Mouse (Mus musculus) erythroblast, embryonic 14.5 days (primary cell): Measurements from ENCODE around the gene Dhx58. TPM values are rescaled to one million over a fixed set of nuclear protein-coding genes. Genes with fewer than 3 reads are reported as not detected.
"Not testable (repeated sequence)": the region's sequence is repeated elsewhere in the genome, so short reads cannot be mapped to it uniquely, and the experiment has no call there.

Experiments used
- H3K27me3 ChIP-seq: 2 replicates; pipeline ENCODE4 v1.6.1; 2012; ENCODE audit warnings: inconsistent platforms; ENCODE audit not compliant: control insufficient read depth
- H3K36me3 ChIP-seq: 2 replicates; pipeline ENCODE4 v1.6.1; 2012; ENCODE audit warnings: mild to moderate bottlenecking, inconsistent platforms; ENCODE audit not compliant: control insufficient read depth
- H3K4me1 ChIP-seq: 2 replicates; pipeline ENCODE4 v1.6.1; 2012; ENCODE audit warnings: inconsistent platforms; ENCODE audit not compliant: control insufficient read depth
- H3K4me3 ChIP-seq: replicated peaks from 2 replicates; pipeline ENCODE3; 2012; ENCODE audit warnings: moderate library complexity, mild to moderate bottlenecking, inconsistent platforms
- H3K9me3 ChIP-seq: 2 replicates; pipeline ENCODE4 v1.6.1; 2012; ENCODE audit warnings: low read length, inconsistent platforms, mixed read lengths; ENCODE audit not compliant: control insufficient read depth
- GATA1 ChIP-seq: IDR thresholded peaks from 2 replicates; pipeline ENCODE4 v1.6.1; 2012; ENCODE audit warnings: low read length, inconsistent platforms, mixed read lengths
- TAL1 ChIP-seq: IDR thresholded peaks from 3 replicates; pipeline ENCODE4 v1.6.1; 2012; ENCODE audit warnings: low read length, inconsistent platforms, mixed read lengths
- polyA plus RNA-seq: library from polyadenylated mRNA; stranded (reverse); fragments of >175 nt; gene quantifications from 2 replicates; pipeline ENCODE4 v1.2.3, GENCODE M21; 2012

The Dhx58 gene
- polyA plus RNA-seq, 1 experiment, result 0.20 TPM

DNA sequence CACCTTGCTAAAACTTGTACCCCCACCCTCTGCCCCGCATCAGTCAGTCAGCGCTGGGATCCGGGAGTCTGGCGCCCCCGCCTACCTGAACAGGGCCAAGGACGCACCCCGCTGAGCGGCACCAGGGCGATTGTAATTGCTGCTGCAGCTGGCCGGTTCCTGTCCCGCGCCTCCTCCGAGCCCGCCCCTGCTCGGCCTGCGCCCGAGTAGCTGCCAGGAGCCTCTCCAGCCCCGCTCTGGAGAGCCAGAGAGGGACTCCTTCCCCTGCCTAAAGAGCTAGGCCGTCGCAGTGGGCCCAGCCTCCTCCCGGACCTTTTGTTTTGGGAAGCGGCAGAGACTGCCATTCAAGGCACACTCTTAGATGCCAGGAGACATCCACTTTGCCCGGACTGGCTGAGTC is 30.9 kb downstream of the Dhx58 start:
- Histone ChIP-seq H3K4me3 (no peak overlapping the region), H3K36me3 (no peaks in the 10 kb centered on the region), H3K9me3 (no peaks in the 10 kb centered on the region), H3K27me3 (peaks cover 33% of the 10 kb centered on the region), H3K4me1 (no peaks in the 10 kb centered on the region)
- TF ChIP-seq TAL1 (no peak), GATA1 (no peak)

- no peaks in the 10 kb centered on the region for H3K36me3 ChIP-seq
- no peak overlapping the region for H3K4me3 ChIP-seq
- no peaks in the 10 kb centered on the region for H3K9me3 ChIP-seq
- no peak for TF ChIP-seq GATA1
- TF ChIP-seq TAL1, result no peak
- H3K27me3 ChIP-seq, result peaks cover 30% of the 10 kb centered on the region
- H3K4me1 ChIP-seq, result no peaks in the 10 kb centered on the region
Observed at GRCm38 (mm10) chr11:100671956-100672355, 32.1 kb downstream of the Dhx58 start.

- Histone ChIP-seq H3K9me3 (no peaks in the 10 kb centered on the region), H3K36me3 (no peaks in the 10 kb centered on the region), H3K4me3 (no peak overlapping the region), H3K27me3 (peaks cover 27% of the 10 kb centered on the region), H3K4me1 (no peaks in the 10 kb centered on the region)
- TF ChIP-seq TAL1, result no peak
- TF ChIP-seq GATA1, result no peak
Observed at GRCm38 (mm10) chr11:100671049-100671448, 33.0 kb downstream of the Dhx58 start.

DNA sequence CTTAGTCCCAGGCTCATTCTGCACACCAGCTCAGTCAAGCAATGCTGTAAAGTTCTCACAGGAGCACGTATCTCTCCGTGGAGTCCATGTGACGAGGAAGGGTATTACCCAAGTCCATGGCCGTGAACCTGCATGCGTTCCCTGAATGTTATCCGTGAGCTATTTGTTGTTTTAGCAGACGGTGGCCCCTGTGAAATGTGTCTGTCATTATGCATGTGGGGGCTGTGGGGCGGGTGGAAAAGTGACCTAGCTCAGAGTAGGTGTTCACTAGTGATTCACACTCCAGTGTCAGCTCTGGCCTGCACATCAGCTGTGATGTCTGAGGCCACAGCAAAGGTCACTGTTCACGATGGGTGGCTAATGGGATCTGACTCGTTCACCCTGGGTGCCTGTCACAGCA is 44.3 kb downstream of the Dhx58 start:
- H3K4me3 ChIP-seq, result no peak overlapping the region
- no peaks in the 10 kb centered on the region for H3K36me3 ChIP-seq
- TF ChIP-seq GATA1 (no peak), TAL1 (no peak)
- no peaks in the 10 kb centered on the region for H3K9me3 ChIP-seq
- H3K4me1 ChIP-seq, result no peaks in the 10 kb centered on the region
- no peaks in the 10 kb centered on the region for H3K27me3 ChIP-seq

GRCm38 (mm10) chr11:100656458-100656857 is 47.6 kb downstream of the Dhx58 start:
- H3K4me3 ChIP-seq, result no peak overlapping the region
- no peaks in the 10 kb centered on the region for H3K9me3 ChIP-seq
- H3K4me1 ChIP-seq, result no peaks in the 10 kb centered on the region
- peaks cover 4% of the 10 kb centered on the region for H3K27me3 ChIP-seq
- no peaks in the 10 kb centered on the region for H3K36me3 ChIP-seq
- no peak for TF ChIP-seq GATA1
- no peak for TF ChIP-seq TAL1

DNA sequence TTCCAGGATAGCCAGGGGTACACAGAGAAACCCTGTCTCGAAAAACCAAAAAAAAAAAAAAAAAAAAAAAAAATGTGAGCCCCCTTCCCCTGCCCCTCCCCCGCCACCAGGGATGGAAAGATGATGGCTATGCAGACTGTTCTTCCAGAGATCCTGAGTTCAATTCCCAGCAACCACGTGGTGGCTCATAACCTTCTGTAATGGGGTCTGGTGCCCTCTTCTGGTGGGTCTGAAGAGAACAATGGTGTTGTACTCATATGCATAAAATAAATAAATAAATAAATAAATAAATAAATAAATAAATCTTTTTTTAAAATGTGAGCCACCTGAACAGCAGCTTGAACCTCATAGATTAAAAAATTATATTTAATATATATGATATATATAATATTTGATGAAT is 48.5 kb downstream of the Dhx58 start:
- not testable (repeated sequence) for H3K4me1 ChIP-seq, H3K9me3 ChIP-seq, H3K36me3 ChIP-seq, H3K4me3 ChIP-seq
- peaks cover 12% of the 10 kb centered on the region for H3K27me3 ChIP-seq

DNA sequence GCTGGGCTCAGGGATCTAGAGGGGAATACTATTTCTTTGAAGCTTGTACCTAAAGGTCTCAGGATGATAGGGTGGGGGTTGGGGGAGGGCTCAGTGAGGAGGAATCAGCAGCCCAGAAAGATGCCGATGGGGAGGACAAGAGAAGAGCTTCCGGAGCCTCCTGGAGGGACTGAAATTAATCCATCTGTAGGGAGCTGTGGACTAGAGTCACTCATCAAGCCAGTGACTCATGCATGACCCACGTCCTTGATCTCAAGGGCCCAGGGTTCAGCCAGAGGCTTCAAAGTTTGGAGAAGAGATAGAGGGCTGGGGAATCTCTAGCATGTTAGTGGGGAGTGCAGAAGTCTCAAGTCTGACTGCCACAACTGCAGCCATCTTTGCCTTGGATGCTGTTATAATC is 52.3 kb downstream of the Dhx58 start:
- H3K4me1 ChIP-seq, result no peaks in the 10 kb centered on the region
- no peak for TF ChIP-seq GATA1
- TF ChIP-seq TAL1, result no peak
- no peak overlapping the region for H3K4me3 ChIP-seq
- no peaks in the 10 kb centered on the region for H3K9me3 ChIP-seq
- H3K27me3 ChIP-seq, result peaks cover 30% of the 10 kb centered on the region
- no peaks in the 10 kb centered on the region for H3K36me3 ChIP-seq

DNA sequence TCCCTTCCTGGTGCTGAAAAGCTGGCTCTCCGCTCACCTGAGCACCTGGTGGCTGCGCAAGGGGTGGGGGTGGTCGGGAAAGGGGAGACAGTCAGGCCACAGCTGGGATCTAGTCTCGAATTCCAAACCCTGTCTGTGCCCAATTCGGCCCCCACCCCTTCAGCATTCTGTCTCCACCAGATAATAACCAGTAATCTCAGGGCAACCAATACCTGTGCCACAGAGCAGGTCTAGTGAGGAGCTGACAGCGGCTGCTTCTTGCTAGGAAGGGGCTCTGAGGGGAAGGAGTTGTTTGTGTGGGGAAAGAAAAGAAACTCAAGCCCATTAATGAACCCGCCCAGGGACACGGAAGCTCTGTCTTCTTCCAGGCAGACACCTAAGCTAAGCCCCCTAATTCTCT is 52.9 kb downstream of the Dhx58 start:
- Histone ChIP-seq H3K4me1 (no peaks in the 10 kb centered on the region), H3K27me3 (peaks cover 30% of the 10 kb centered on the region), H3K4me3 (no peak overlapping the region), H3K9me3 (no peaks in the 10 kb centered on the region), H3K36me3 (no peaks in the 10 kb centered on the region)
- TF ChIP-seq GATA1 (no peak), TAL1 (no peak)

DNA sequence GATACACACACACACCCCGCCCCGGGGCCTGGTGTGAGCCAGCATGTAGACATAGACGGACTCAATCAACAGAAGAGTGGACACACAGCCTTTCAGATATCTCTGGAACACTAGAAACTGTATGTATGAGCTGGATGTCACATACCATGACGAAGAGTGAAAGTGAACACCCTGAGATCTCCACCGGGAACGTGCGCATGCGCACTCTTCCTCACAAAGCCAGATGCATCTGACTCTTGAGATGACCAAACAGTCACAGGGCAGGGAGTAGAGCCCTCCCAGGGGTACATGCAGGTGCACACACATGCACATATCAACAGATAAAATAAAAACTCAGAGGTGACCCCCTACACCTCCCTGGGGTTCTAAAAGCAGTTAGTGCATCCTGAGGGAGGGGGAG is 55.7 kb downstream of the Dhx58 start:
- Histone ChIP-seq H3K36me3 (no peaks in the 10 kb centered on the region), H3K9me3 (no peaks in the 10 kb centered on the region), H3K4me3 (no peak overlapping the region), H3K27me3 (peaks cover 30% of the 10 kb centered on the region), H3K4me1 (no peaks in the 10 kb centered on the region)
- TF ChIP-seq GATA1 (no peak), TAL1 (no peak)

DNA sequence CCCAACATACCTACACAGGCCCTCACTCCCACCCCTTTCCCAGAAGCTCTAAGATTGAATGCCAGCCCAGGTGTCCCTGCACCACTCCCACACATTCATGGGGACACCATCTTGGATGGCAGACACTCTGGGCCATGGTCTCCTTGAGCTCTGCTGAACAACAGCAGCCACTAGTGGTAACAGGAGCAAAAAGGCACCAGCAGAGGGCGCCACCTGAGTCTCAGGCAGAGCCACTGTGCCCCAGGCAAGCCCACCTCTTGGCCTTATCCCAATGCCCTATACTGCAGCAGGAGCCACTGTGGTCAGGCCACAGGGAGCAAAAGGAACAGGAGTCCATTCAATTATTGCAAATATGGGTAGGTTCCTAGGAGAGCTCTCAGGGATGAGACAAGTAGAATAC is 57.8 kb downstream of the Dhx58 start:
- no peaks in the 10 kb centered on the region for H3K36me3 ChIP-seq
- no peaks in the 10 kb centered on the region for H3K4me1 ChIP-seq
- TF ChIP-seq TAL1 (no peak), GATA1 (no peak)
- H3K27me3 ChIP-seq, result peaks cover 27% of the 10 kb centered on the region
- H3K4me3 ChIP-seq, result no peak overlapping the region
- H3K9me3 ChIP-seq, result no peaks in the 10 kb centered on the region

Other genes starting within 250 kb of the Dhx58 start
- 0.03 and 0.06 TPM in 2 replicates for gene Klhl11, start 231.5 kb downstream of the Dhx58 start, polyA plus RNA-seq
- gene Acly, start 176.3 kb downstream of the Dhx58 start, polyA plus RNA-seq, result 0.46 and 1.1 TPM in 2 replicates
- gene Ttc25, start 158.7 kb downstream of the Dhx58 start, polyA plus RNA-seq, result 0.01 TPM in 1 of 2 replicates, not detected in the other
- 0.09 and 0.11 TPM in 2 replicates for gene Cnp, start 129.4 kb downstream of the Dhx58 start, polyA plus RNA-seq
- 3.2 and 4.0 TPM in 2 replicates for gene Nkiras2, start 85.0 kb downstream of the Dhx58 start, polyA plus RNA-seq
- 3.2 and 4.0 TPM in 2 replicates for gene Dnajc7, start 84.1 kb downstream of the Dhx58 start, polyA plus RNA-seq
- gene Zfp385c, start 11.8 kb downstream of the Dhx58 start, polyA plus RNA-seq, result not detected in 2 replicates
- 0.70 and 0.77 TPM in 2 replicates for gene Kat2a, start 8.2 kb upstream of the Dhx58 start, polyA plus RNA-seq
- gene Hspb9, start 9.6 kb upstream of the Dhx58 start, polyA plus RNA-seq, result not detected in 2 replicates
- 80.2 and 82.1 TPM in 2 replicates for gene Rab5c, start 33.9 kb upstream of the Dhx58 start, polyA plus RNA-seq
- gene Kcnh4, start 55.7 kb upstream of the Dhx58 start, polyA plus RNA-seq, result not detected in 2 replicates
- gene Hcrt, start 58.7 kb upstream of the Dhx58 start, polyA plus RNA-seq, result not detected in 2 replicates
- 0.20 and 0.58 TPM in 2 replicates for gene Ghdc, start 66.7 kb upstream of the Dhx58 start, polyA plus RNA-seq
- gene Stat5b, start 146.5 kb upstream of the Dhx58 start, polyA plus RNA-seq, result 0.67 and 0.90 TPM in 2 replicates
- 0.17 and 0.25 TPM in 2 replicates for gene Stat5a, start 155.1 kb upstream of the Dhx58 start, polyA plus RNA-seq
- 0.96 and 1.2 TPM in 2 replicates for gene Stat3, start 235.3 kb upstream of the Dhx58 start, polyA plus RNA-seq